Comparison of ENCODE assay signal across 24 mouse cellular contexts in the genomic region with DNA sequence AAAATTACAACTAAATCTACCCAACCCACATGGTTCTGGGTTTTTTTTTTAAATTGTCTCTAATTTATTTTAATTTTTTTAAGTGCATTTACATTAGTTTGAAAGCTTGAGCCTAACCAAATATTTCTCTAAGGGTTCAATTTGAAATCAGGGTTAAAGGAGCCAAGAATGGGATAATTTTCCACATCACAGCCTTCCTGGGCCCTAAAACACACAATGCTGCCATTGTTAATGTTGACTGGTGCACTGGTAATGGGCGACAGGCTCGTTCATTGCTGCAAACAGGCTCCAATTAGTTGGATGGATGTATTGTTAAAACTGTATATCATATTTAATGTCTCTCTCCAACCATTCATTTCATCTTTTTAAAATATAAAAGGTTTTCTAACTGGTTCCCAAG. TPM values are rescaled to one million over a fixed set of nuclear protein-coding genes. Genes with fewer than 3 reads are reported as not detected.
DNase-seq lines count a peak whose midpoint lies in the region; ATAC-seq and TF ChIP-seq lines count a peak whose summit lies in the region.
"Had no signal": no experiment of that assay in that cellular context is flagged by ENCODE, and none has a peak within 500 bp of the region (broad histone marks: within the 10 kb centered on the region; RNA-seq: fewer than 3 reads in every experiment).

No protein-coding gene starts in this region.

- no peak for TF ChIP-seq CTCF in Patski (IDR thresholded peaks at IDR 0.05)
- TF ChIP-seq CTCF in liver, postnatal 0 days (IDR thresholded peaks at IDR 0.05; ENCODE audit: low read depth), result no peak

- POLR2A ChIA-PET in Patski (lab: Charles Lee), result interaction anchor here (0.8 kb wide), 1 partner anchor 64 kb away, joined by 3 read pairs; no protein-coding TSS in a partner anchor

- peaks cover 4% of the 10 kb centered on the region; the same call in 1 of the 2 replicates for H3K9me3 ChIP-seq in forebrain, embryonic 14.5 days (replicated peaks; ENCODE audit: control insufficient read depth, low read length)
- peaks cover 5% of the 10 kb centered on the region for H3K9me3 ChIP-seq in forebrain, embryonic 16.5 days (ENCODE audit: control insufficient read depth, low read length)
- H3K9me3 ChIP-seq in liver, postnatal 0 days (ENCODE audit: low read length), result no peaks in the 10 kb centered on the region
- H3K9me3 ChIP-seq: embryonic facial prominence, embryonic 15.5 days; forebrain, embryonic 15.5 days had no signal

- WGBS in forebrain, embryonic 14.5 days, result 9% methylated on average over 2 of the region's 2 CpGs
- 11% methylated on average over 2 of the region's 2 CpGs for WGBS in forebrain, embryonic 16.5 days
- 74% methylated on average over 2 of the region's 2 CpGs for WGBS in liver, postnatal 0 days (ENCODE audit: insufficient replicate concordance)

- in situ Hi-C loops in Patski (cut with MboI; ENCODE audit: low pct_unique_long_range_greater_than_20kb), result no loop called here

- no peak overlapping the region for H3K27ac ChIP-seq in forebrain, embryonic 14.5 days (ENCODE audit: low read depth, low read length)
- H3K27ac ChIP-seq in forebrain, embryonic 16.5 days (ENCODE audit: low read length), result no peak overlapping the region
- H3K27ac ChIP-seq in liver, postnatal 0 days (ENCODE audit: low read depth), result no peak overlapping the region
- H3K27ac ChIP-seq: embryonic facial prominence, embryonic 13.5 days; embryonic facial prominence, embryonic 15.5 days; forebrain, embryonic 10.5 days; forebrain, embryonic 15.5 days had no signal

- no peaks in the 10 kb centered on the region for H3K36me3 ChIP-seq in forebrain, embryonic 14.5 days (ENCODE audit: control insufficient read depth, insufficient read depth, low read length)
- no peaks in the 10 kb centered on the region for H3K36me3 ChIP-seq in forebrain, embryonic 16.5 days (ENCODE audit: control insufficient read depth, insufficient read depth)
- H3K36me3 ChIP-seq in liver, postnatal 0 days (replicated peaks; ENCODE audit: insufficient read depth, low read length), result no peaks in the 10 kb centered on the region
- H3K36me3 ChIP-seq: embryonic facial prominence, embryonic 13.5 days; embryonic facial prominence, embryonic 15.5 days; forebrain, embryonic 10.5 days; forebrain, embryonic 15.5 days had no signal

- no peak overlapping the region for H3K4me2 ChIP-seq in forebrain, embryonic 14.5 days (ENCODE audit: low read length)
- H3K4me2 ChIP-seq in forebrain, embryonic 16.5 days (ENCODE audit: low read length), result no peak overlapping the region
- no peak overlapping the region for H3K4me2 ChIP-seq in liver, postnatal 0 days (ENCODE audit: low read depth, low read length)
- H3K4me2 ChIP-seq: embryonic facial prominence, embryonic 13.5 days; embryonic facial prominence, embryonic 15.5 days; forebrain, embryonic 15.5 days had no signal

- CTCF ChIA-PET in Patski (lab: Charles Lee), result no interaction called here

- peak; percentile 67 for DNase-seq in forebrain, embryonic 14.5 days (ENCODE audit: low spot score)
- no peak for DNase-seq in Patski (ENCODE audit: low read depth, low spot score)
- DNase-seq in forelimb bud, embryonic 11.5 days (ENCODE audit: low read depth, low spot score), result peak; percentile 24
- DNase-seq in retina, postnatal 1 day, result peak; percentile 84
- no peak for DNase-seq in spleen, adult 18-20 months
- DNase-seq in liver, postnatal 0 days, result no peak
- DNase-seq: adrenal gland, adult 2 months; adrenal gland, postnatal 10 days; adrenal gland, postnatal 25 days; cerebellum, adult 11-12 months; cerebellum, adult 2 months; cerebellum, adult 9-10 months; cerebellum, postnatal 10 days; cerebellum, postnatal 25 days; embryo, embryonic 11 days had no signal

- ATAC-seq in forebrain, embryonic 14.5 days, result peak; percentile 50; the same call in 1 of the 2 replicates
- no peak for ATAC-seq in forebrain, embryonic 16.5 days
- ATAC-seq in Patski, result peak; percentile 17
- ATAC-seq in granulocyte monocyte progenitor cell, adult 5-6 weeks (replicated peaks; ENCODE audit: poor library complexity, severe bottlenecking), result no peak
- no peak for ATAC-seq in liver, postnatal 0 days
- ATAC-seq: forebrain, embryonic 15.5 days had no signal

- no peak for TF ChIP-seq EP300 in liver, postnatal 0 days (IDR thresholded peaks at IDR 0.05; ENCODE audit: low read depth)

- H3K4me1 ChIP-seq in forebrain, embryonic 14.5 days (ENCODE audit: control insufficient read depth, insufficient read depth, low read length), result no peaks in the 10 kb centered on the region
- no peaks in the 10 kb centered on the region for H3K4me1 ChIP-seq in forebrain, embryonic 16.5 days (replicated peaks; ENCODE audit: control insufficient read depth, insufficient read depth, low read length)
- H3K4me1 ChIP-seq in liver, postnatal 0 days (ENCODE audit: insufficient read depth), result no peaks in the 10 kb centered on the region
- H3K4me1 ChIP-seq: embryonic facial prominence, embryonic 13.5 days; embryonic facial prominence, embryonic 15.5 days; forebrain, embryonic 10.5 days; forebrain, embryonic 15.5 days had no signal

- no peak overlapping the region for H3K9ac ChIP-seq in forebrain, embryonic 14.5 days (ENCODE audit: low read length)
- H3K9ac ChIP-seq in forebrain, embryonic 16.5 days (replicated peaks; ENCODE audit: low read depth, low read length), result no peak overlapping the region
- no peak overlapping the region for H3K9ac ChIP-seq in liver, postnatal 0 days (replicated peaks)
- H3K9ac ChIP-seq: embryonic facial prominence, embryonic 13.5 days; embryonic facial prominence, embryonic 15.5 days; forebrain, embryonic 15.5 days had no signal

- H3K27me3 ChIP-seq in forebrain, embryonic 14.5 days (replicated peaks; ENCODE audit: control insufficient read depth, insufficient read depth, low read length), result no peaks in the 10 kb centered on the region
- no peaks in the 10 kb centered on the region for H3K27me3 ChIP-seq in forebrain, embryonic 16.5 days (replicated peaks; ENCODE audit: control insufficient read depth, insufficient read depth, low read length)
- H3K27me3 ChIP-seq in Patski, result no peaks in the 10 kb centered on the region
- H3K27me3 ChIP-seq in liver, postnatal 0 days (ENCODE audit: insufficient read depth, low read length), result no peaks in the 10 kb centered on the region
- H3K27me3 ChIP-seq: embryonic facial prominence, embryonic 13.5 days; embryonic facial prominence, embryonic 15.5 days; forebrain, embryonic 15.5 days had no signal

- no peak overlapping the region for H3K4me3 ChIP-seq in forebrain, embryonic 14.5 days (ENCODE audit: low read depth, low read length)
- no peak overlapping the region for H3K4me3 ChIP-seq in forebrain, embryonic 16.5 days (replicated peaks; ENCODE audit: low read length)
- no peak overlapping the region for H3K4me3 ChIP-seq in liver, postnatal 0 days (ENCODE audit: low read depth, low read length)
- H3K4me3 ChIP-seq: embryonic facial prominence, embryonic 13.5 days; embryonic facial prominence, embryonic 15.5 days; erythroblast, embryonic 14.5 days; forebrain, embryonic 10.5 days; forebrain, embryonic 15.5 days had no signal

RNA-seq across cellular contexts. Expression of a gene that starts 48.8 kb away (rescaled TPM):
- 8.2 and 9.3 TPM in 2 replicates for polyA plus RNA-seq in forebrain, embryonic 14.5 days (2014; fragmentation: Nextera tagmentation; extraction: Ambion mirVana)
- polyA plus RNA-seq in forebrain, embryonic 16.5 days (2015; fragmentation: Nextera tagmentation; extraction: Ambion mirVana), result 7.1 and 8.5 TPM in 2 replicates
- polyA plus RNA-seq in Patski (2021), result 0.03 TPM
- not detected in 2 replicates for total RNA-seq in granulocyte monocyte progenitor cell, adult 5-6 weeks (2014; fragmentation: Nextera tagmentation)
- 0.15 TPM in 1 of 2 replicates, not detected in the other for total RNA-seq in granulocyte monocyte progenitor cell, adult 5-6 weeks (2017)
- polyA plus RNA-seq in liver, postnatal 0 days (2015; fragmentation: Nextera tagmentation; extraction: Ambion mirVana), result not detected in 2 replicates
- total RNA-seq: adrenal gland, adult 2 months; MEL had no signal
- polyA plus RNA-seq: C2C12; erythroblast, embryonic 14.5 days had no signal

Comparison
In these comparisons a context has a peak if more than half of its experiments do, and no peak if none do; other contexts are left out.
1. ATAC-seq: peak in forebrain, embryonic 14.5 days (single experiment) and Patski (single experiment); none in forebrain, embryonic 16.5 days (single experiment), granulocyte monocyte progenitor cell, adult 5-6 weeks (single experiment) and liver, postnatal 0 days (single experiment).
2. DNase-seq: peak in forebrain, embryonic 14.5 days (single experiment), forelimb bud, embryonic 11.5 days (single experiment) and retina, postnatal 1 day (single experiment); none in Patski (single experiment), spleen, adult 18-20 months (0 of 2) and liver, postnatal 0 days (single experiment).